Mouse (Mus musculus) ES-Bruce4 (cell line): ENCODE measurements around the gene Slc9a9. TPM values are rescaled to one million over a fixed set of nuclear protein-coding genes. Genes with fewer than 3 reads are reported as not detected.

Experiments used
- H3K27ac ChIP-seq: 2 replicates; pipeline ENCODE4 v1.5.1; 2012; ENCODE audit warnings: low read length, inconsistent platforms; ENCODE audit not compliant: insufficient read depth
- H3K27me3 ChIP-seq: 2 replicates; pipeline ENCODE4 v1.6.1; 2012; ENCODE audit warnings: mild to moderate bottlenecking, low read length, inconsistent platforms; ENCODE audit not compliant: control insufficient read depth, poor library complexity, insufficient read depth, severe bottlenecking
- H3K36me3 ChIP-seq: 2 replicates; pipeline ENCODE4 v1.6.1; 2012; ENCODE audit warnings: inconsistent platforms, mild to moderate bottlenecking, low read length, moderate library complexity; ENCODE audit not compliant: control insufficient read depth, poor library complexity, insufficient read depth, severe bottlenecking
- H3K4me1 ChIP-seq: one replicate; pipeline ENCODE4 v1.8.1; 2011; ENCODE audit warnings: low read length; ENCODE audit not compliant: control insufficient read depth, insufficient read depth
- H3K4me3 ChIP-seq: 2 replicates; pipeline ENCODE4 v1.5.1; 2011; ENCODE audit warnings: low read depth, mild to moderate bottlenecking, low read length
- H3K9ac ChIP-seq: 2 replicates; pipeline ENCODE4 v1.6.1; 2012; ENCODE audit warnings: low read depth, mild to moderate bottlenecking, inconsistent platforms; ENCODE audit not compliant: poor library complexity, severe bottlenecking
- H3K9me3 ChIP-seq: replicated peaks from 2 replicates; pipeline ENCODE4 v1.6.1; 2012; ENCODE audit warnings: mild to moderate bottlenecking, low read length, inconsistent platforms; ENCODE audit not compliant: control insufficient read depth, poor library complexity, insufficient read depth, severe bottlenecking
- CTCF ChIP-seq: IDR thresholded peaks from one replicate; pipeline ENCODE4 v1.8.1; 2011; ENCODE audit warnings: low read depth, low read length
- EP300 ChIP-seq: IDR thresholded peaks from 2 replicates; pipeline ENCODE4 v1.6.1; 2011; ENCODE audit warnings: low read depth, low read length; ENCODE audit not compliant: insufficient read depth
- POLR2A ChIP-seq: IDR thresholded peaks from one replicate; pipeline ENCODE4 v1.8.1; 2011; ENCODE audit warnings: low read length; ENCODE audit not compliant: insufficient read depth
- polyA plus RNA-seq: library from polyadenylated mRNA; stranded (reverse); fragments of >200 nt; gene quantifications from 2 replicates; pipeline ENCODE4 v1.2.4, GENCODE M21; 2011; ENCODE audit warnings: low read depth; ENCODE audit not compliant: missing spikeins, insufficient read depth, insufficient read length

Slc9a9 gene
- polyA plus RNA-seq, 1 experiment: not detected

GRCm38 (mm10) chr9:95158916-95159315 is 489.2 kb downstream of the Slc9a9 start:
- no peak overlapping the region for H3K9ac ChIP-seq
- no peak overlapping the region for H3K27ac ChIP-seq
- H3K4me1 ChIP-seq: no peaks in the 10 kb centered on the region
- no peak overlapping the region for H3K4me3 ChIP-seq
- H3K36me3 ChIP-seq: no peaks in the 10 kb centered on the region
- no peaks in the 10 kb centered on the region for H3K27me3 ChIP-seq
- no peaks in the 10 kb centered on the region for H3K9me3 ChIP-seq
- TF ChIP-seq EP300: no peak
- no peak for TF ChIP-seq CTCF
- no peak for TF ChIP-seq POLR2A

- Histone ChIP-seq H3K27ac (no peak overlapping the region), H3K4me3 (no peak overlapping the region), H3K9me3 (no peaks in the 10 kb centered on the region), H3K27me3 (no peaks in the 10 kb centered on the region), H3K9ac (no peak overlapping the region), H3K36me3 (no peaks in the 10 kb centered on the region), H3K4me1 (no peaks in the 10 kb centered on the region)
- no peak for TF ChIP-seq POLR2A
- TF ChIP-seq CTCF: no peak
- TF ChIP-seq EP300: no peak
Observed at GRCm38 (mm10) chr9:95160575-95161300, 491.0 kb downstream of the Slc9a9 start.

GRCm38 (mm10) chr9:95161699-95162098 is 492.0 kb downstream of the Slc9a9 start:
- no peaks in the 10 kb centered on the region for H3K4me1 ChIP-seq
- H3K36me3 ChIP-seq: no peaks in the 10 kb centered on the region
- H3K27ac ChIP-seq: no peak overlapping the region
- no peaks in the 10 kb centered on the region for H3K27me3 ChIP-seq
- no peak for TF ChIP-seq CTCF
- TF ChIP-seq POLR2A: no peak
- TF ChIP-seq EP300: no peak
- no peak overlapping the region for H3K9ac ChIP-seq
- no peaks in the 10 kb centered on the region for H3K9me3 ChIP-seq
- no peak overlapping the region for H3K4me3 ChIP-seq

- no peaks in the 10 kb centered on the region for H3K9me3 ChIP-seq
- H3K9ac ChIP-seq: no peak overlapping the region
- H3K4me1 ChIP-seq: no peaks in the 10 kb centered on the region
- no peak overlapping the region for H3K27ac ChIP-seq
- no peaks in the 10 kb centered on the region for H3K27me3 ChIP-seq
- H3K36me3 ChIP-seq: no peaks in the 10 kb centered on the region
- H3K4me3 ChIP-seq: no peak overlapping the region
- TF ChIP-seq CTCF: no peak
- no peak for TF ChIP-seq EP300
- no peak for TF ChIP-seq POLR2A
Observed at GRCm38 (mm10) chr9:95166224-95166623, 496.5 kb downstream of the Slc9a9 start.

GRCm38 (mm10) chr9:95167806-95168205 is 498.1 kb downstream of the Slc9a9 start:
- Histone ChIP-seq H3K9ac (no peak overlapping the region), H3K27me3 (no peaks in the 10 kb centered on the region), H3K27ac (no peak overlapping the region), H3K4me1 (no peaks in the 10 kb centered on the region), H3K36me3 (no peaks in the 10 kb centered on the region), H3K4me3 (no peak overlapping the region), H3K9me3 (no peaks in the 10 kb centered on the region)
- no peak for TF ChIP-seq CTCF
- no peak for TF ChIP-seq EP300
- TF ChIP-seq POLR2A: no peak

- no peak overlapping the region for H3K4me3 ChIP-seq
- TF ChIP-seq CTCF (no peak), POLR2A (no peak), EP300 (no peak)
- no peaks in the 10 kb centered on the region for H3K4me1 ChIP-seq
- no peaks in the 10 kb centered on the region for H3K27me3 ChIP-seq
- no peak overlapping the region for H3K9ac ChIP-seq
- no peaks in the 10 kb centered on the region for H3K36me3 ChIP-seq
- H3K27ac ChIP-seq: no peak overlapping the region
- H3K9me3 ChIP-seq: no peaks in the 10 kb centered on the region
Observed at GRCm38 (mm10) chr9:95168487-95169008, 498.8 kb downstream of the Slc9a9 start.
